In genomic region chr13:18757958-18758357, GRCm38 (mm10) we compare ENCODE assay signal across 11 mouse cellular contexts. TPM values are rescaled to one million over a fixed set of nuclear protein-coding genes. Genes with fewer than 3 reads are reported as not detected.
DNase-seq lines count a peak whose midpoint lies in the region; ATAC-seq and TF ChIP-seq lines count a peak whose summit lies in the region.
"Had no signal": no experiment of that assay in that cellular context is flagged by ENCODE, and none has a peak within 500 bp of the region (broad histone marks: within the 10 kb centered on the region; RNA-seq: fewer than 3 reads in every experiment).

No protein-coding gene starts in this region.

- H3K4me1 ChIP-seq in kidney, embryonic 14.5 days (ENCODE audit: control insufficient read depth, insufficient read depth, low read length) = no peaks in the 10 kb centered on the region
- H3K4me1 ChIP-seq in lung, postnatal 0 days (ENCODE audit: insufficient read depth, low read depth, low read length) = no peaks in the 10 kb centered on the region
- H3K4me1 ChIP-seq in stomach, postnatal 0 days (replicated peaks; ENCODE audit: control insufficient read depth, insufficient read depth) = no peaks in the 10 kb centered on the region

- H3K9ac ChIP-seq in kidney, embryonic 14.5 days (ENCODE audit: low read depth, low read length) = no peak overlapping the region
- no peak overlapping the region for H3K9ac ChIP-seq in lung, postnatal 0 days (replicated peaks; ENCODE audit: low read depth)
- no peak overlapping the region for H3K9ac ChIP-seq in stomach, postnatal 0 days (ENCODE audit: low read length)

- H3K4me2 ChIP-seq in kidney, embryonic 14.5 days (replicated peaks; ENCODE audit: low read depth, low read length) = no peak overlapping the region
- H3K4me2 ChIP-seq in lung, postnatal 0 days (replicated peaks; ENCODE audit: low read depth, low read length) = no peak overlapping the region
- no peak overlapping the region for H3K4me2 ChIP-seq in stomach, postnatal 0 days (replicated peaks; ENCODE audit: low read depth)

- no peaks in the 10 kb centered on the region for H3K9me3 ChIP-seq in kidney, embryonic 14.5 days (ENCODE audit: control insufficient read depth, low read length)
- H3K9me3 ChIP-seq in lung, postnatal 0 days (ENCODE audit: low read length) = no peaks in the 10 kb centered on the region
- H3K9me3 ChIP-seq in stomach, postnatal 0 days (ENCODE audit: control insufficient read depth, low read length) = no peaks in the 10 kb centered on the region

- no peak for ATAC-seq in kidney, embryonic 14.5 days (ENCODE audit: low FRiP score, low TSS enrichment)
- ATAC-seq in lung, postnatal 0 days = no peak
- no peak for ATAC-seq in stomach, postnatal 0 days (ENCODE audit: low FRiP score, low TSS enrichment)
- ATAC-seq: intestine, embryonic 16.5 days had no signal

- 87% methylated on average over 3 of the region's 3 CpGs for WGBS in kidney, embryonic 14.5 days
- WGBS in lung, postnatal 0 days = 65% methylated on average over 3 of the region's 3 CpGs
- 65% methylated on average over 3 of the region's 3 CpGs for WGBS in stomach, postnatal 0 days

- H3K27me3 ChIP-seq in kidney, embryonic 14.5 days (ENCODE audit: control insufficient read depth, insufficient read depth, low read length) = no peaks in the 10 kb centered on the region
- H3K27me3 ChIP-seq in lung, postnatal 0 days (replicated peaks; ENCODE audit: insufficient read depth, low read length) = no peaks in the 10 kb centered on the region
- H3K27me3 ChIP-seq in stomach, postnatal 0 days (ENCODE audit: control insufficient read depth, insufficient read depth, low read length) = no peaks in the 10 kb centered on the region

- peak; percentile 22 for DNase-seq in adrenal gland, postnatal 14 days
- no peak for DNase-seq in adrenal gland, postnatal 10 days
- peak; percentile 11 for DNase-seq in kidney, adult 18-20 months
- DNase-seq in lung, postnatal 0 days (ENCODE audit: low spot score) = no peak
- no peak for DNase-seq in lung, postnatal 14 days
- no peak for DNase-seq in stomach, postnatal 0 days (ENCODE audit: low spot score)
- DNase-seq in urinary bladder, postnatal 36 days (ENCODE audit: low spot score in 2 of 2) = no peak
- DNase-seq: cerebellum, postnatal 36 days; gastrocnemius, postnatal 10 days had no signal

- no peak overlapping the region for H3K27ac ChIP-seq in kidney, embryonic 14.5 days (ENCODE audit: low read depth, low read length)
- no peak overlapping the region for H3K27ac ChIP-seq in lung, postnatal 0 days (ENCODE audit: low read length)
- no peak overlapping the region for H3K27ac ChIP-seq in stomach, postnatal 0 days (replicated peaks)

- H3K4me3 ChIP-seq in kidney, embryonic 14.5 days (ENCODE audit: low read length) = no peak overlapping the region
- H3K4me3 ChIP-seq in lung, postnatal 0 days (ENCODE audit: low read depth, low read length) = no peak overlapping the region
- H3K4me3 ChIP-seq in stomach, postnatal 0 days (ENCODE audit: low read depth, low read length) = no peak overlapping the region

- no peak for TF ChIP-seq EP300 in lung, postnatal 0 days (IDR thresholded peaks at IDR 0.05)
- no peak for TF ChIP-seq EP300 in stomach, postnatal 0 days (optimal IDR thresholded peaks at IDR 0.05)

- H3K36me3 ChIP-seq in kidney, embryonic 14.5 days (ENCODE audit: control insufficient read depth, insufficient read depth, low read length) = no peaks in the 10 kb centered on the region
- H3K36me3 ChIP-seq in lung, postnatal 0 days (ENCODE audit: insufficient read depth, low read length) = no peaks in the 10 kb centered on the region
- H3K36me3 ChIP-seq in stomach, postnatal 0 days (ENCODE audit: control insufficient read depth, insufficient read depth, low read length) = no peaks in the 10 kb centered on the region

- peak; percentile 55 for TF ChIP-seq CTCF in lung, postnatal 0 days (IDR thresholded peaks at IDR 0.05)
- TF ChIP-seq CTCF in stomach, postnatal 0 days (IDR thresholded peaks at IDR 0.05; ENCODE audit: low read depth) = peak; percentile 63

RNA-seq across cellular contexts. Expression of gene Vps41, which starts 40.9 kb away (rescaled TPM):
- 71.6 and 80.2 TPM in 2 replicates for total RNA-seq in adrenal gland, postnatal 14 days (2021)
- 10 to 100 TPM; 54.6 to 65.0 TPM for total RNA-seq in adrenal gland, postnatal 10 days (2021)
- 48.0 and 64.8 TPM in 2 replicates for polyA plus RNA-seq in kidney, embryonic 14.5 days (2014; fragmentation: Nextera tagmentation; extraction: Ambion mirVana)
- polyA plus RNA-seq in lung, postnatal 0 days (2015; fragmentation: Nextera tagmentation; extraction: Ambion mirVana) = 34.5 and 37.9 TPM in 2 replicates
- 32.6 and 35.0 TPM in 2 replicates for polyA plus RNA-seq in stomach, postnatal 0 days (2015; fragmentation: Nextera tagmentation; extraction: Ambion mirVana)

Comparison
In these comparisons a context has a peak if more than half of its experiments do, and no peak if none do; other contexts are left out.
1. DNase-seq: peak in adrenal gland, postnatal 14 days (single experiment) and kidney, adult 18-20 months (single experiment); none in adrenal gland, postnatal 10 days (single experiment), lung, postnatal 0 days (single experiment), lung, postnatal 14 days (single experiment), stomach, postnatal 0 days (single experiment) and urinary bladder, postnatal 36 days (0 of 2).